Mouse (Mus musculus) MN1 (cell line): ENCODE results near the gene Ercc6.

Experiments used
- DNase-seq: peaks from one replicate; pipeline ENCODE4 v3.0.0-alpha.2; 2016; ENCODE audit warnings: low spot score

Gene Ercc6

GRCm38 (mm10) chr14:32513336-32514032 is at the start of gene Ercc6:
TSS of gene Ercc6 (plus strand) at chr14:32513521.
- DNase-seq, result peak; percentile 96

GRCm38 (mm10) chr14:32464601-32465505 is 48.5 kb upstream of the Ercc6 start, which contains the start of gene Slc18a3:
TSS of gene Slc18a3 (minus strand) at chr14:32464850.
- peak; percentile 76 for DNase-seq

- peak; percentile 38 for DNase-seq
These were observed 47.8 kb upstream of the Ercc6 start for GRCm38 (mm10) chr14:32465506-32465870.

- DNase-seq, result no peak
These were observed 47.4 kb upstream of the Ercc6 start, which contains the start of gene Chat for GRCm38 (mm10) chr14:32465889-32466288. TSS of gene Chat (minus strand) at chr14:32465989.

- peak; percentile 53 for DNase-seq
These were observed 45.7 kb upstream of the Ercc6 start for GRCm38 (mm10) chr14:32467606-32468005.

GRCm38 (mm10) chr14:32472996-32473395 is 40.3 kb upstream of the Ercc6 start:
- DNase-seq, result peak; percentile 86

GRCm38 (mm10) chr14:32476559-32476958 is 36.8 kb upstream of the Ercc6 start:
- no peak for DNase-seq

- no peak for DNase-seq
These were observed 35.7 kb upstream of the Ercc6 start for GRCm38 (mm10) chr14:32477581-32477980.

GRCm38 (mm10) chr14:32482061-32482460 is 31.3 kb upstream of the Ercc6 start:
- peak; percentile 74 for DNase-seq

GRCm38 (mm10) chr14:32492521-32492920 is 20.8 kb upstream of the Ercc6 start:
- DNase-seq, result peak; percentile 76

- DNase-seq, result peak; percentile 58
These were observed 17.0 kb upstream of the Ercc6 start for GRCm38 (mm10) chr14:32496115-32496850.

GRCm38 (mm10) chr14:32501303-32501702 is 12.0 kb upstream of the Ercc6 start:
- DNase-seq, result no peak

GRCm38 (mm10) chr14:32502764-32503688 is 10.3 kb upstream of the Ercc6 start:
- no peak for DNase-seq

- no peak for DNase-seq
These were observed 9.4 kb upstream of the Ercc6 start for GRCm38 (mm10) chr14:32503897-32504296.

- no peak for DNase-seq
These were observed 7.0 kb upstream of the Ercc6 start for GRCm38 (mm10) chr14:32506329-32506728.

- no peak for DNase-seq
These were observed 6.1 kb upstream of the Ercc6 start for GRCm38 (mm10) chr14:32507216-32507615.

- no peak for DNase-seq
These were observed 5.1 kb upstream of the Ercc6 start for GRCm38 (mm10) chr14:32508105-32508835.

- no peak for DNase-seq
These were observed 3.8 kb upstream of the Ercc6 start for GRCm38 (mm10) chr14:32509443-32509961.

- no peak for DNase-seq
These were observed 409 bp upstream of the Ercc6 start for GRCm38 (mm10) chr14:32512912-32513311.

GRCm38 (mm10) chr14:32516086-32516485 is 2.8 kb downstream of the Ercc6 start:
- no peak for DNase-seq
